Mouse (Mus musculus): ENCODE data around the gene Dgat2. TPM values are rescaled to one million over a fixed set of nuclear protein-coding genes. Genes with fewer than 3 reads are reported as not detected.

The Dgat2 gene
- total and polyA plus RNA-seq, 3 experiments = 1.6 to 2.8 (median 1.7) TPM

DNA sequence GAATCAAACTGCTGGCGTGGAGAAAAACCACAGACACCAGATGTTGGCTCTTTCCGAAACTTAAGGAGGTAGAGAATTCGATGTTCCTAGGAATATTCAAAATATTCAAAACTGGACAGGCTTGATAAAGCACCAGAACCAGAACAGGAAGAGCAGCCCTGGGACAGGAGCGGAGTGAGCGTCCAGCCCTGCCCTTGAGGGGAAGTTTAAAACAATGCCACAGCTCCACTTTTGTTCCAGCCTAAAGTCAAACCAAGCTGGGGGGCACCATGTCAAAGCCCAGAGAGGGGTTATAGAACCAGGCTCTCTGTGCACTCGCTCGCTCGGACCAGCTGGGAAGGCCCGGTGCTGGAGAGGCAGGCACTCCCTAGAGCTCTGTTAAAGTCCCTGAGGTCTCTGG is 49.9 kb downstream of the Dgat2 start:
- no peaks in the 10 kb centered on the region for H3K27me3 ChIP-seq (replicated peaks)
- TF ChIP-seq MXI1 (IDR thresholded peaks at IDR 0.05; ENCODE audit: low read depth, low read length) = no peak
- 0 out of 2 replicates have a peak, but pooled peaks have one; percentile 31 for TF ChIP-seq CHD1 (IDR thresholded peaks at IDR 0.05; ENCODE audit: low read depth, low read length)
- H3K4me2 ChIP-seq (ENCODE audit: insufficient read depth, low read depth, poor library complexity, severe bottlenecking) = peak overlapping the region; percentile 34; the same call in 1 of the 2 replicates
- H3K9me3 ChIP-seq (replicated peaks; ENCODE audit: low read length) = peaks cover 10% of the 10 kb centered on the region
- peaks cover 13% of the 10 kb centered on the region for H3K79me2 ChIP-seq (replicated peaks; ENCODE audit: control insufficient read depth, extremely low read depth, insufficient read depth, poor library complexity, severe bottlenecking)
- in situ Hi-C loops (cut with MboI; ENCODE audit: low pct_ligation_motif_present, low pct_unique_long_range_greater_than_20kb, low sequenced_read_pairs) (no loop called here), dilution Hi-C loops (cut with MboI; ENCODE audit: extremely low pct_ligation_motif_present, extremely low pct_unique_long_range_greater_than_20kb, low sequenced_read_pairs) (no loop called here)
- H3K27ac ChIP-seq (ENCODE audit: insufficient read depth, low read depth) = no peak overlapping the region
- peaks cover 4 to 71% of the 10 kb centered on the region in 2 experiments; a peak in 3 of 4 replicates for H3K4me1 ChIP-seq (ENCODE audit: control insufficient read depth in 1 of 2, insufficient read depth in 2 of 2)
- H3K4me3 ChIP-seq (replicated peaks in 1 of 3; ENCODE audit: low read depth in 2 of 3, low read length in 2 of 3, poor library complexity in 1 of 3) = peak overlapping the region in 1 of 3 experiments; percentile 18
- H3K9ac ChIP-seq (ENCODE audit: insufficient read depth, low read depth) = no peak overlapping the region
- peaks cover 0 to 32% of the 10 kb centered on the region in 2 experiments for H3K36me3 ChIP-seq (replicated peaks in 1 of 2; ENCODE audit: control insufficient read depth in 1 of 2, insufficient read depth in 1 of 2, low read length in 1 of 2)
- no peak for DNase-seq (ENCODE audit: extremely low read depth)

DNA sequence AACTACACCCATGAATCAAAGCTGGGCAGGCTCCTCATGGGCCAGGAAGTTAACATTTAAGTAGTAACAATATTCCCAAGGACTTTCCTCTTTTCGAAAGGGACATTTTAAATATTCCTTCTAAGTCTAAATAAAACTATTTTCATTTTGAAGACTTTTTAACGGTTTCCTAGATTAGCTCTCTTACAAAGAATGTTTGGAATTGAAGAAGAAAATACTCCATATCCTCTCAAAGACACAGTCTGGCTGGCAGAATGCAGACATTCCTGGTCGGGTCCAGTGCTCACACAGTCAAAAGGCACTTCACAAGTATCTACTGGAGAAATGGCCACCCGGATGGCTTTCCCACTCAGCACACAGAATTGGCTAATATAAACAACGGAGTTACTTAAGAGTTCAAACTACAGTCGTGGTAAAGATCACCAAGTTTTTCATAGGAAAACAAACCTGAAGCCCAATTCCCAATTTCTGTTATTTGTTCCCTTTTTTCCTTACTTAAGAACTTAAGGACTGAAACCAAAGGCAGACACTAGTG is 50.6 kb downstream of the Dgat2 start:
- no peak overlapping the region for H3K27ac ChIP-seq (ENCODE audit: insufficient read depth, low read depth)
- H3K36me3 ChIP-seq (replicated peaks in 1 of 2; ENCODE audit: control insufficient read depth in 1 of 2, insufficient read depth in 1 of 2, low read length in 1 of 2) = peaks cover 0 to 32% of the 10 kb centered on the region in 2 experiments
- dilution Hi-C loops (cut with MboI; ENCODE audit: extremely low pct_ligation_motif_present, extremely low pct_unique_long_range_greater_than_20kb, low sequenced_read_pairs) = no loop called here
- peaks cover 4 to 74% of the 10 kb centered on the region in 2 experiments; a peak in 3 of 4 replicates for H3K4me1 ChIP-seq (ENCODE audit: control insufficient read depth in 1 of 2, insufficient read depth in 2 of 2)
- no peak overlapping the region for H3K4me3 ChIP-seq (replicated peaks in 1 of 3; ENCODE audit: low read depth in 2 of 3, low read length in 2 of 3, poor library complexity in 1 of 3)
- peaks cover 13% of the 10 kb centered on the region for H3K79me2 ChIP-seq (replicated peaks; ENCODE audit: control insufficient read depth, extremely low read depth, insufficient read depth, poor library complexity, severe bottlenecking)
- in situ Hi-C loops (cut with MboI; ENCODE audit: low pct_ligation_motif_present, low pct_unique_long_range_greater_than_20kb, low sequenced_read_pairs) = no loop called here
- H3K27me3 ChIP-seq (replicated peaks) = no peaks in the 10 kb centered on the region
- no peak overlapping the region for H3K9ac ChIP-seq (ENCODE audit: insufficient read depth, low read depth)
- DNase-seq (ENCODE audit: extremely low read depth) = no peak
- no peak overlapping the region for H3K4me2 ChIP-seq (ENCODE audit: insufficient read depth, low read depth, poor library complexity, severe bottlenecking)
- no peak for TF ChIP-seq E2F4 (IDR thresholded peaks at IDR 0.05; ENCODE audit: insufficient replicate concordance, low read depth, low read length)
- TF ChIP-seq MXI1 (IDR thresholded peaks at IDR 0.05; ENCODE audit: low read depth, low read length) = no peak
- no peak for TF ChIP-seq CHD1 (IDR thresholded peaks at IDR 0.05; ENCODE audit: low read depth, low read length)
- no peak for TF ChIP-seq MAX (IDR thresholded peaks at IDR 0.05; ENCODE audit: low read length)
- no peak for TF ChIP-seq GABPA (IDR thresholded peaks at IDR 0.05; ENCODE audit: insufficient replicate concordance, low read depth, low read length)
- no peak for TF ChIP-seq ZKSCAN1 (IDR thresholded peaks at IDR 0.05; ENCODE audit: borderline replicate concordance, low read depth, low read length)
- TF ChIP-seq ETS1 (conservative IDR thresholded peaks at IDR 0.05; ENCODE audit: low read depth, low read length) = no peak
- no peak for TF ChIP-seq HCFC1 (IDR thresholded peaks at IDR 0.05; ENCODE audit: low read depth, low read length)
- no peak for TF ChIP-seq MEF2A (IDR thresholded peaks at IDR 0.05; ENCODE audit: borderline replicate concordance, low read depth, low read length)
- no peak for TF ChIP-seq PAX5 (IDR thresholded peaks at IDR 0.05; ENCODE audit: low read length)
- peaks cover 10% of the 10 kb centered on the region for H3K9me3 ChIP-seq (replicated peaks; ENCODE audit: low read length)

DNA sequence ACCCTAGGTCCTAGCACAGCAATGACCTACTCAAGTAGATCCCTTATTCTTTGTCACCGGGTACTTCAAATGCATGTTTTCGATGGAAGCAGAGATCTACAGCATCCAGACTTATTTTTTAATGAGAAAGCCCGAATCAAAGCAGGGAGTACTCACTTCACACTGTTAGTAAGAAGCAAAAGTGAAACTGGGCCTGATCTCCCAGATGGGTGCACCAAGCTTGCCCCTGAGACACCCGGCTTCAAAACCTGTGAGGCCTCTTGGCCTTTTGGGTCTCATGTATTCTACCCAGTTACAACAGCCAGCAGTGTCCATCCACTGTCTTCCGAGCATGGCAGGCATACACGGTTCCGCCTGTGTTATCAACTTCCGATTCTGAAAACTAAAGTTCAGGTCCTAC is 53.6 kb downstream of the Dgat2 start:
- Histone ChIP-seq H3K4me2 (ENCODE audit: insufficient read depth, low read depth, poor library complexity, severe bottlenecking) (peak overlapping the region; percentile 58), H3K4me3 (replicated peaks in 1 of 3; ENCODE audit: low read depth in 2 of 3, low read length in 2 of 3, poor library complexity in 1 of 3) (peak overlapping the region in 2 of 3 experiments; percentile 16 to 31), H3K9ac (ENCODE audit: insufficient read depth, low read depth) (peak overlapping the region; percentile 12; the same call in 1 of the 2 replicates), H3K27me3 (replicated peaks) (no peaks in the 10 kb centered on the region), H3K36me3 (replicated peaks in 1 of 2; ENCODE audit: control insufficient read depth in 1 of 2, insufficient read depth in 1 of 2, low read length in 1 of 2) (peaks cover 0 to 27% of the 10 kb centered on the region in 2 experiments), H3K27ac (ENCODE audit: insufficient read depth, low read depth) (no peak overlapping the region), H3K79me2 (replicated peaks; ENCODE audit: control insufficient read depth, extremely low read depth, insufficient read depth, poor library complexity, severe bottlenecking) (peaks cover 10% of the 10 kb centered on the region), H3K4me1 (ENCODE audit: control insufficient read depth in 1 of 2, insufficient read depth in 2 of 2) (peaks cover 4 to 93% of the 10 kb centered on the region in 2 experiments), H3K9me3 (replicated peaks; ENCODE audit: low read length) (peaks cover 11% of the 10 kb centered on the region)
- dilution Hi-C loops (cut with MboI; ENCODE audit: extremely low pct_ligation_motif_present, extremely low pct_unique_long_range_greater_than_20kb, low sequenced_read_pairs) (no loop called here), in situ Hi-C loops (cut with MboI; ENCODE audit: low pct_ligation_motif_present, low pct_unique_long_range_greater_than_20kb, low sequenced_read_pairs) (no loop called here)
- TF ChIP-seq EP300 (IDR thresholded peaks at IDR 0.05; ENCODE audit: low read length) (0 out of 2 replicates have a peak, but pooled peaks have one; percentile 12), MXI1 (IDR thresholded peaks at IDR 0.05; ENCODE audit: low read depth, low read length) (peak; percentile 42; the same call in 1 of the 2 replicates), SIN3A (IDR thresholded peaks at IDR 0.05; ENCODE audit: low read length) (0 out of 2 replicates have a peak, but pooled peaks have one; percentile 51), IRF4 (IDR thresholded peaks at IDR 0.05; ENCODE audit: low read depth, low read length) (0 out of 2 replicates have a peak, but pooled peaks have one; percentile 36), UBTF (IDR thresholded peaks at IDR 0.05; ENCODE audit: low read depth, low read length) (no peak), MYC (IDR thresholded peaks at IDR 0.05; ENCODE audit: low read depth, low read length) (no peak), MAX (IDR thresholded peaks at IDR 0.05; ENCODE audit: low read length) (0 out of 2 replicates have a peak, but pooled peaks have one; percentile 34), ZKSCAN1 (IDR thresholded peaks at IDR 0.05; ENCODE audit: borderline replicate concordance, low read depth, low read length) (no peak)
- no peak for DNase-seq (ENCODE audit: extremely low read depth)

Measured in CH12.LX (cell line).